Mouse (Mus musculus): ENCODE measurements around the gene Cd300lg.

Gene Cd300lg

DNA sequence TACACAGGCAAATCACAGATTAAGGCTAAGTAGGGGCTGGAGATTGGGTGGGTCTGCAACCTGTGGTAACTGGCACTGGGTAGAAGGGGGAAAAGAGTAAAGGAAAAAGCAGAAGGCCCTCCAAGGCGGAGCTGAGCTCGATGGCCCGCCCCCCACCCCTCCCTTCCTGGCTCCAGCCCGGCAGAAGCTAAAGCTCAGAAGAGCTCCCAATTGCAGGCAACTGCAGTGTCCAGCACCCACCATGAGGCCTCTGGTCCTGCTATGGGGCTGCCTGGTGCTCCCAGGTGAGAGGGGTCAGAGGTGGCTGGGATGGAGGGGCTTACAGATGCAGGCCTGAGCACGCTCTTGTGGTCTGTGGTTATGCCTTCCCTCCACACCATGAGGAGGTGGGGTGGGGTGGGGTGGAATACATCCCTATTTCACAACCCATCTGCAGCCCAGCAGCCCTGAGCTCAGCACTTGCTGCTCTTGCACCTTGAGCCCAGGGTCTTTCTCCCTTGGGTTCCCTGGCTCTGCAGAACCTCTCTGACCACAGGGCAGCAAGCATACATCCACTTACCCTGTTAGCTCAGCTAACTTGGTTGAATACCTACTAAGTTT is at the start of gene Cd300lg:
Cd300lg (plus strand) TSS at position 160 of the 600 bp plus-strand sequence.
- no peak for DNase-seq (ENCODE audit: low spot score)

DNA sequence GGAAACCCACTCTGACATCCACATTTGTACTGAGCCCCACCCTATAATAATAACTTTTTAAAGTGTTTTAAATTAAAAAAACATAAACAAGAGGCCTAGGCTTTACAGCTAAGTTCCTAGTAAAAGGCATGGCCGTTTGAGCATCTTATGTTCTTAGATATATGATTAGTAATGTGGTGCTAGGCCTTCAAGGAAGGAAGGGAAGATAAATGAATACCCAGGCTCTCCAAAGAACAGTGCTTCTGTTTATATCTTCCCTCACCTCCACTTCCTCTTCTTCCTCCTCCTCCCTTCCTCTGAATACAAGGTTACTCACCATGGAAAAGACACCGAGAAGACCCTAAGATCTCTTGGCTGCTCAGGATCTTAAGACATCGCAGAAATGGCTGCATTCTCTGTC is 49.5 kb upstream of the Cd300lg start:
- no peak for DNase-seq (ENCODE audit: low spot score)

GRCm38 (mm10) chr11:101992411-101992810 is 48.9 kb upstream of the Cd300lg start:
- no peak for DNase-seq (ENCODE audit: low spot score)

DNA sequence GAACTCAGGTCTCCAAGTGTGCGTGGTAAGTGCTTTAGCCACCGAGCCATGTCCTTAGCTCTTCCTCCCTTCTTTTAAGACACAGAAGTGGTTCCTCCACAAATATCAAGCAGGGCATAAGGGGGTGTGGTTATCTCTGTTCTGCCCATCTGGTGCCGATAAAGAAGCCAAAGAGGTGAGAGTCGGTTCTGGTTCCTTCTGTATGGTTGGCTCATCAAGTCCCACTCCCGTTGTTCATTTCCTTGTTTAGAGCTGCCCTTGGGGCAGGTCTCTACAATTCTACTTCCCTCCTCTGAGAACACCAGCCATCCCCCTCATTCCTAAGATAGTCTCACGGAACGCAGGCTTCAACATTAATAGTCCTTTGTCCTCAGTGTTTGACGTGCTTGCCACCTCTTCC is 47.2 kb upstream of the Cd300lg start:
- DNase-seq (ENCODE audit: low spot score), result no peak

GRCm38 (mm10) chr11:101995938-101996337 is 45.4 kb upstream of the Cd300lg start:
- DNase-seq (ENCODE audit: low spot score), result no peak

GRCm38 (mm10) chr11:101998258-101998657 is 43.1 kb upstream of the Cd300lg start:
- no peak for DNase-seq (ENCODE audit: low spot score)

- DNase-seq (ENCODE audit: low spot score), result no peak
Observed at GRCm38 (mm10) chr11:101999466-101999865, 41.8 kb upstream of the Cd300lg start.

- DNase-seq (ENCODE audit: low spot score), result no peak
Observed at GRCm38 (mm10) chr11:102004251-102004650, 37.1 kb upstream of the Cd300lg start.

GRCm38 (mm10) chr11:102006271-102006670 is 35.0 kb upstream of the Cd300lg start:
- no peak for DNase-seq (ENCODE audit: low spot score)

DNA sequence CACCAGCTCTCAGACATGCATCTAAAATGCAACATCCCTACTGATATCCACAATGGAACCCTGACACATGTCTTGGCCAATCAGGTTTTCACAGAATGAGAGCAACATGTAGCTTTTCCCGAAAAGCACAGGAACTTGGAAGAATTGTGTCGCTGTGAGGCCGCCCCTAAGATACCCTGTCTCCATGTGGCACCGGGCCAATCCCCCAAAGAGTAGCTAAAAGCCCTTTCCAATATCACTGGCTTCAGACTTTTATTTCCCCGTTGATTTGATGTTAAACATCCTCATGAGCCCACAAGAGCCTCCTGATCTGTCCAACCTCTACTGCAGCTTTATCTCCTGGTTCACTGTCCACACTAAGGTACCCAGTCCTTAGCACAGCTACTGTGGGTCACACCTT is 34.6 kb upstream of the Cd300lg start:
- DNase-seq (ENCODE audit: low spot score), result no peak

- DNase-seq (ENCODE audit: low spot score), result no peak
Observed at GRCm38 (mm10) chr11:102008372-102008771, 32.9 kb upstream of the Cd300lg start.

DNA sequence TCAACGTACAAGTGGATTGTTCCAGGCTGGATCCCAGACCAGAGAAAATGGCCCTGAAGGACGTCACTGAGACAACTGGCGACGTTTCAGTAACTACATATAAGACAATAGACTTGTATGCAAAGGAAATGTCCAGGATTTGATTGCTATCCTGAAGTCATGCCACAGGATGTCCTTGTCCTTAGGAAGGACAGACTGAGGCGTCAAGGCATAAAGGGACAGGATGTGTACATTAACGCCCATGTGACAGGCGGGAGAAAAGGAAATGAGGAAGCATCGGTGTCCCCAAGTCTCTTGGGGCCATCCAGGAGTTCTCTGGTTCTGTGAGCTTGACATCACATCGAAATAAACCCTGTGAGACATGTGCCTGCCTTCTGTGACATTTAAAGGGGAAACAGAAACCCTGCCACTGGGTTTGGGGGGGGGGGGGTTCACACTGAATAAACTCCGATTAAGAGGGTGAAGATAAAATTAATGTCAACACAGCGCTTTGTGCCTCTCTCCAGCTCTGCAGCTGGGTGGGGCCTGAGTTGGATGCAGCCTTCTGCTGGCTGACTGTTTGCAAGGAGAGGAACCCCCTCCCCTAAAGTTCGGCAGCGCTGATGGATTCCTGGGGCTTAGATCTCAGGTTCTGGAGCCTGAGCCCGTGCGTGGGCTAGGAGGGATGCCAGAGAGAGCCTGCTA is 32.2 kb upstream of the Cd300lg start:
- DNase-seq (ENCODE audit: low spot score), result no peak

DNA sequence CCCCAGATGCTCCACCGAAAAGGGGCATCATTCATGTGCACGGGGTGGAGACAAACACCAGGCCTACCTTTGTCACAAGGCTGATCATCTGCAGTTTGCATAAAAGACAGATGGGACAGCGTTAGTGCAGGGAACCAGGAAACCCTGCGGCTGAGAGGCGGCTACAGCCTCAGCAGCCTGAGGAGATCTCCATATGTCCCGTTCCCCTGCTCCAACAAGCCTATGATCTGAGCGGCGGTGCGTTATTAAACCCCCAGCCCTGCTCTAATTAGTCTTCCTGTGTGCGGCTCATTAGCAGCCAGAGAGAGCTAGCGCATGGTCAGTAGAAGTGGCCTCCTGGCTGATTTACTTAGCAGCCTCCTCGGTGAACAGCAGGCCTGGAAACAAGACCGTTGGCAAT is 31.2 kb upstream of the Cd300lg start:
- DNase-seq (ENCODE audit: low spot score), result no peak

DNA sequence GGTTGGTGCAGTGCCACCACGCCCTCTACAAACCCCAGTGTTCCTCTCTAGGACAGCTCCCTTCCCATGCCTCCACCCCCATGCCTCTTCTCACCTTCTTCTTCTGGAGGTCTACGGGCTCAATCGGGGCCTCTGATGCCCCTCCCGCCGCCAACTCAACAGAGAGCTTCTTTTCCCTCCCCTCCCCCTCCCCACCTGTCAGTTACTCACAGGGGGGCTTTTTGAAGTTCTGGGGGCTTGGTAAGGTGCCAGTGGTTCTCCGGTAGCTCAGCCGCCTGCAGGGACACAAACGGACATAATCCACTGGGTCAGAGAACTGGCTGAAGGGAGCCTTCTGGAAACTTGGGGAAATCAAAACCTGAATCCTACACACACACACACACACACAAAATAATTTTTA is 29.8 kb upstream of the Cd300lg start:
- DNase-seq (ENCODE audit: low spot score), result no peak

DNA sequence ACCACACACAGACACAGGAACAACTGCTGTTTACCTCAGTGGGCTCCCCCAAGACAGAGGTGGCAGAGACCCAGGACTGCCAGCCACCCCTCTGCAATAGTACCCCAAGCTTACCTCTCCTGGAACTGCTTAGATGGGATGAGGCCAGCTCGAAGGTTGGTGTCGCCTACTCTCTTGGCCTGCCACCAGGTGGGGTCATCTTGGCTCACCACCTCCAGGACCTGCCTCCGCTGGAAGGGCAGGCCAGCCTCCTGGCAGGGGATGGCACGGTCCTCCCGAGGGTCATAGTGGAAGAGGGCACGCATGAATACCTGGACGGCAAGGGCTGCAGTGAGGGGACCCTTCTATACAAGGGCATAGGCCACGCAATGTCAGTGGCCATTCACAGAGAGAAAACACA is 28.1 kb upstream of the Cd300lg start:
- no peak for DNase-seq (ENCODE audit: low spot score)

- DNase-seq (ENCODE audit: low spot score), result no peak
Observed at GRCm38 (mm10) chr11:102015472-102015871, 25.8 kb upstream of the Cd300lg start.

DNA sequence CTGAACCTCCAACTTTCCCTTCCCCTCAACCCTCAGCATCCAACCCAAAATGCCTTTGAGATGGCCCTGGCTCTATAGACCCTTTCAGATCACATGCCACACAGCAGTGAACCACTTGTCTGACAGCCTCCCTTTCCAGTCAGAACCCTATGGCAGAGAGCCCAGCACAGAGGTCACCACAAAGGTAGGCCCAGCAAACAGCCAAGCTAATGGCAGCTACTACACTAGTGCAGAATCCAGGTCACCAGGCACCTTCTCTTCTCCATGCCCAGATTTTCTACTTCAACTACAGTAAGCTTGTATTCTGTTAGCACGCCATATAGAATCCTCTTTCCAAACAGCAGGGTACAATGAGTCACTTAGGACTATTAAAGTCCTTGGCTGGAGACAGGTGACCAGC is 25.2 kb upstream of the Cd300lg start:
- DNase-seq (ENCODE audit: low spot score), result no peak

GRCm38 (mm10) chr11:102019736-102020135 is 21.6 kb upstream of the Cd300lg start:
- no peak for DNase-seq (ENCODE audit: low spot score)

DNA sequence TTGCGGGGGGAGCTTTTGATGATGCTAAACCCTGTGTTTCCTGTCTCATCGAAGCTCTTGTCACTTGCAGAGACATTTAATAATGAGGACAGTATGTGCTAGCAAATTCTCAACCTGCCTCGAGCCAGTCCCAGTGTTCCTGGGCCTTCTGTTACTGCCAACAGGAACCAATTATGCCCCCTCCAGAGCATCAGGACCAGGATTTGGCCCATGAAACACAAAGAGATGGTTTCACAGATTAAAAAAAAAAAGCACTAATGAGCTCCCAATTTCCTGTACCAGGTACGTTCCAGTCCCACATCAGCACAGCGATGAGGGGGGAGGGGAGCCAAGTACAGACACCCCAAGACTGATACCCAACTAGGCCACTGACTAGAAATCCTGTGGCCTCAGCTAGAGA is 20.1 kb upstream of the Cd300lg start:
- DNase-seq (ENCODE audit: low spot score), result no peak

DNA sequence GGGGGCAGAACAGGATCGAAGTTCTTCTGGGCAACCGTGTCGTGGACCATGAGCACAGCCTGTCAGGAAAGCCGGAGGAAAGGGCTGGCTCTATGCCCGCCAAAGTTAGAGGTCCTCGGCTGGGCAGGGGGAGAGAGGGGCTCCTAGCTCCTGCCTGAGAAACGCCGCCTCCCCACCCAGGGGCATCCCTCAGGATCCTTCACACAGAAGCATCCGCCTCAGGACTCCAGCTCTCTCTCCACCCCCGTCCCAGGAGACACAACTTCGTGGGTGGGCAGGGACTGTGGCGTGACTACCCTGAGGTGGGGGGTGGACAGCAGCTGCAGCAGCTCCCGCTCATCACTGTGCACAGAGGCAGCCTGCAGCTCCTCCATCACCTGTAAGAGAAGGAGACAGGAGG is 17.9 kb upstream of the Cd300lg start:
- DNase-seq (ENCODE audit: low spot score), result no peak

DNA sequence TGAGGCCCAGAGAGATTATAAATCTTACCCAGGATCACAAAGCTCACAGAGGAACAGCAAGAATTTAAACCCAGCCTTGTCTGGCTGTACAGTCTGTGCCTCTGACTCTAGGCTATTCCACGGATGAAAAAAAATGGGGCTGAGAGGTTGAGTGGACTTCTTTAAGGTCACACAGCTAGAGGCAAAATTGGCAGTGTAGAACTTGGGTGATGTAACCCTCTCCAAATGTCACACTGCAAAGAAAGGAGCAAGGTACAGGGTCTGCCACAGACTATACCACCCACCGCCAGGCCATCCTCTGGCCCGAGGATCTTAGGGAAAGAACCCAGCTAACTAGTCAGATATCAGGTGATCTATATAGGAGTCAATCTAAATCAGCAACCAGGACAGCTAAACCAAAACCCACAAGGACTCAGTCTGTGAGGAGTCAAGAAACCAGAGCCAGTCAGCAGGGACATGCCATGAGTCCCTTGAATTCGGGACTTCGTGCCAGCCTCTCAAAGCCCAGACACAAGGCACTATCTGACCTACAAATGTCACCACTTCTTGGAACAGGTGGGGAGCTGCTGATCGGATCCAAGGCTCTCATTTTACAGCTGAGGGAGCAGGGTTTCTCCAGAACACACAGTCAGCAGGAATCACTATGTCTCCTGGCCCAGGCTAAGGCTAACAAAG is 17.1 kb upstream of the Cd300lg start:
- DNase-seq (ENCODE audit: low spot score), result no peak

DNA sequence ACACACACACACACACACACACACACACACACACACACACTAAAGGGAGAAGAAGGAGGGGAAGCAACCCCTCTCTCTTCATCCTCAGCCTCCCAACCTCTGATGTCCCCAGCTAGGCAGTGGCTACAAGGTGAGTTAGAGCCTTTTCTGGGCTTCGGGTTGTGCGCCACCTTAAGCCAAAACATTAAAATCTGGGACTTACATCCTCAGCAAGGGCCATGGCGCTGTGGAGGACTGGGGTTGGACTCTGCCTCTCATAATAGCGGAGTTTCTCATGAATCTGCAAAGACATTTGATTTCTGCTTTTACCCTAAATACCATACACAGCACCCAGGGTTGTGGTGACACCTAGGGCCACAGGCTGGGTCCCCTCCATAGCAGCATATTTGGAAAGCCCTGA is 16.4 kb upstream of the Cd300lg start:
- DNase-seq (ENCODE audit: low spot score), result no peak

GRCm38 (mm10) chr11:102025354-102025753 is 16.0 kb upstream of the Cd300lg start:
- no peak for DNase-seq (ENCODE audit: low spot score)
